Mouse (Mus musculus) kidney, embryonic 16.5 days (tissue): ENCODE results near the gene Prdm12. TPM values are rescaled to one million over a fixed set of nuclear protein-coding genes. Genes with fewer than 3 reads are reported as not detected.
A peak's percentile ranks its signal among the peaks of the same experiment; 100 is the strongest.

ENCODE experiments used
- ATAC-seq: fragments of 200-750 bp; cut with Nextera tagmentation; 2 replicates; pipeline ENCODE4 v1.8.0; 2017; ENCODE audit warnings: moderate TSS enrichment; ENCODE audit not compliant: low FRiP score, low TSS enrichment
- H3K27ac ChIP-seq: fragments of 300-500 bp; sonication (generic); 2 replicates; pipeline ENCODE4 v1.5.1; 2014; ENCODE audit warnings: low read length
- H3K27me3 ChIP-seq: fragments of 300-500 bp; sonication (generic); 2 replicates; pipeline ENCODE4 v1.6.1; 2014; ENCODE audit warnings: low read length, control low read depth, mixed read lengths; ENCODE audit not compliant: insufficient read depth
- H3K36me3 ChIP-seq: fragments of 300-500 bp; sonication (generic); 2 replicates; pipeline ENCODE4 v1.6.1; 2014; ENCODE audit warnings: low read length, control low read depth, mixed read lengths; ENCODE audit not compliant: insufficient read depth
- H3K4me1 ChIP-seq: fragments of 300-500 bp; sonication (generic); 2 replicates; pipeline ENCODE4 v1.6.1; 2014; ENCODE audit warnings: low read length, control low read depth, mixed read lengths; ENCODE audit not compliant: insufficient read depth
- H3K4me2 ChIP-seq: fragments of 300-500 bp; sonication (generic); replicated peaks from 2 replicates; pipeline ENCODE4 v1.6.1; 2014; ENCODE audit warnings: low read depth, low read length
- H3K4me3 ChIP-seq: fragments of 300-500 bp; sonication (generic); 2 replicates; pipeline ENCODE4 v1.5.1; 2014; ENCODE audit warnings: mild to moderate bottlenecking, low read length
- H3K9ac ChIP-seq: fragments of 300-500 bp; sonication (generic); replicated peaks from 2 replicates; pipeline ENCODE4 v1.6.1; 2014; ENCODE audit warnings: low read length
- H3K9me3 ChIP-seq: fragments of 300-500 bp; sonication (generic); 2 replicates; pipeline ENCODE4 v1.6.1; 2016; ENCODE audit warnings: low read length, control low read depth
- whole genome bisulfite sequencing: fragments of 180-500 bp; shearing (Covaris S2); extraction: QIAGEN DNeasy Blood & Tissue Kit; methylation state at CpG from one replicate; pipeline ENCODE4 v1.1.7; 2014; 5-methylcytosine and 5-hydroxymethylcytosine counted together
- polyA plus RNA-seq: library from polyadenylated mRNA; unstranded; fragments of >200 nt; fragmentation: Nextera tagmentation; extraction: Ambion mirVana; gene quantifications from 2 replicates; pipeline ENCODE4 v1.2.1, GENCODE M21; 2015

Gene Prdm12
- not detected in 2 replicates for polyA plus RNA-seq

GRCm38 (mm10) chr2:31639901-31640608 is at the start of gene Prdm12:
Prdm12 (plus strand) TSS chr2:31640037.
- Histone ChIP-seq H3K4me2 (no peak within 1 kb of the TSS; the same call in 1 of the 2 replicates), H3K9ac (no peak within 1 kb of the TSS), H3K9me3 (no peaks in the 10 kb centered on the region), H3K4me3 (peak within 1 kb of the TSS; percentile 7; the same call in 1 of the 2 replicates), H3K27ac (no peak within 1 kb of the TSS), H3K27me3 (peaks cover 100% of the 10 kb centered on the region), H3K36me3 (no peaks in the 10 kb centered on the region), H3K4me1 (peaks cover 36% of the 10 kb centered on the region)
- 2% methylated on average over 41 of the region's 41 CpGs for WGBS
- ATAC-seq = no peak

- Histone ChIP-seq H3K36me3 (peaks cover 25% of the 10 kb centered on the region), H3K4me1 (no peaks in the 10 kb centered on the region), H3K9ac (no peak overlapping the region), H3K4me2 (no peak overlapping the region), H3K27me3 (no peaks in the 10 kb centered on the region), H3K4me3 (no peak overlapping the region), H3K27ac (no peak overlapping the region), H3K9me3 (no peaks in the 10 kb centered on the region)
- WGBS = 86% methylated on average over 9 of the region's 9 CpGs
- ATAC-seq = no peak
These were observed 47.9 kb upstream of the Prdm12 start for GRCm38 (mm10) chr2:31591799-31592484.

GRCm38 (mm10) chr2:31607555-31607954 is 32.3 kb upstream of the Prdm12 start:
- no peak for ATAC-seq
- Histone ChIP-seq H3K36me3 (peaks cover 69% of the 10 kb centered on the region), H3K4me1 (no peaks in the 10 kb centered on the region), H3K9me3 (no peaks in the 10 kb centered on the region), H3K27me3 (no peaks in the 10 kb centered on the region), H3K4me2 (no peak overlapping the region), H3K9ac (no peak overlapping the region), H3K4me3 (no peak overlapping the region), H3K27ac (no peak overlapping the region)
- 91% methylated on average over 1 of the region's 1 CpGs for WGBS

GRCm38 (mm10) chr2:31609859-31610261 is 30.0 kb upstream of the Prdm12 start:
- H3K4me1 ChIP-seq = no peaks in the 10 kb centered on the region
- H3K4me2 ChIP-seq = no peak overlapping the region
- no peaks in the 10 kb centered on the region for H3K27me3 ChIP-seq
- H3K36me3 ChIP-seq = peaks cover 75% of the 10 kb centered on the region
- ATAC-seq = no peak
- no peak overlapping the region for H3K27ac ChIP-seq
- H3K4me3 ChIP-seq = no peak overlapping the region
- WGBS = 31% methylated on average over 7 of the region's 7 CpGs
- H3K9me3 ChIP-seq = no peaks in the 10 kb centered on the region
- H3K9ac ChIP-seq = no peak overlapping the region

- no peaks in the 10 kb centered on the region for H3K27me3 ChIP-seq
- 65% methylated on average over 4 of the region's 4 CpGs for WGBS
- H3K4me3 ChIP-seq = no peak overlapping the region
These were observed 28.9 kb upstream of the Prdm12 start for GRCm38 (mm10) chr2:31610922-31611321.

GRCm38 (mm10) chr2:31611400-31611799 is 28.4 kb upstream of the Prdm12 start:
- no peaks in the 10 kb centered on the region for H3K9me3 ChIP-seq
- no peak for ATAC-seq
- 77% methylated on average over 8 of the region's 8 CpGs for WGBS
- no peak overlapping the region for H3K9ac ChIP-seq
- H3K36me3 ChIP-seq = peaks cover 74% of the 10 kb centered on the region
- H3K4me3 ChIP-seq = no peak overlapping the region
- no peaks in the 10 kb centered on the region for H3K4me1 ChIP-seq
- H3K27ac ChIP-seq = no peak overlapping the region
- H3K27me3 ChIP-seq = no peaks in the 10 kb centered on the region
- H3K4me2 ChIP-seq = no peak overlapping the region

More at GRCm38 (mm10) chr2:31610922-31611321, 28.9 kb upstream of the Prdm12 start:
- ATAC-seq = no peak
- Histone ChIP-seq H3K27ac (no peak overlapping the region), H3K36me3 (peaks cover 75% of the 10 kb centered on the region), H3K9me3 (no peaks in the 10 kb centered on the region), H3K4me2 (no peak overlapping the region), H3K9ac (no peak overlapping the region), H3K4me1 (no peaks in the 10 kb centered on the region)

GRCm38 (mm10) chr2:31612627-31613026 is 27.2 kb upstream of the Prdm12 start:
- no peaks in the 10 kb centered on the region for H3K4me1 ChIP-seq
- H3K27me3 ChIP-seq = no peaks in the 10 kb centered on the region
- no peak overlapping the region for H3K27ac ChIP-seq
- ATAC-seq = no peak
- H3K9ac ChIP-seq = no peak overlapping the region
- WGBS = 67% methylated on average over 6 of the region's 6 CpGs
- no peak overlapping the region for H3K4me2 ChIP-seq
- H3K4me3 ChIP-seq = no peak overlapping the region
- H3K36me3 ChIP-seq = peaks cover 74% of the 10 kb centered on the region
- H3K9me3 ChIP-seq = no peaks in the 10 kb centered on the region

GRCm38 (mm10) chr2:31613781-31614180 is 26.1 kb upstream of the Prdm12 start:
- no peak overlapping the region for H3K4me3 ChIP-seq
- WGBS = 82% methylated on average over 7 of the region's 7 CpGs
- no peaks in the 10 kb centered on the region for H3K4me1 ChIP-seq
- no peak for ATAC-seq
- no peak overlapping the region for H3K4me2 ChIP-seq
- H3K36me3 ChIP-seq = peaks cover 70% of the 10 kb centered on the region
- H3K27me3 ChIP-seq = no peaks in the 10 kb centered on the region
- no peak overlapping the region for H3K9ac ChIP-seq
- no peaks in the 10 kb centered on the region for H3K9me3 ChIP-seq
- H3K27ac ChIP-seq = no peak overlapping the region

GRCm38 (mm10) chr2:31618484-31619161 is 21.2 kb upstream of the Prdm12 start:
- H3K27ac ChIP-seq = no peak overlapping the region
- no peak overlapping the region for H3K4me2 ChIP-seq
- H3K4me3 ChIP-seq = no peak overlapping the region
- no peak overlapping the region for H3K9ac ChIP-seq
- H3K36me3 ChIP-seq = peaks cover 38% of the 10 kb centered on the region
- no peak for ATAC-seq
- H3K4me1 ChIP-seq = no peaks in the 10 kb centered on the region
- 83% methylated on average over 14 of the region's 14 CpGs for WGBS
- peaks cover 1% of the 10 kb centered on the region; the same call in 1 of the 2 replicates for H3K9me3 ChIP-seq
- no peaks in the 10 kb centered on the region for H3K27me3 ChIP-seq
